Mouse (Mus musculus) myocyte (in vitro differentiated cells): ENCODE results near the gene Plxdc2. TPM values are rescaled to one million over a fixed set of nuclear protein-coding genes. Genes with fewer than 3 reads are reported as not detected.

Experiments used
- H3K27me3 ChIP-seq: one replicate; pipeline ENCODE4 v1.6.1; 2011; ENCODE audit not compliant: control insufficient read depth, insufficient read depth, insufficient read length
- H3K36me3 ChIP-seq: one replicate; pipeline ENCODE4 v1.6.1; 2011; ENCODE audit not compliant: control insufficient read depth, insufficient read depth
- H3K4me2 ChIP-seq: one replicate; pipeline ENCODE4 v1.6.1; 2011; ENCODE audit warnings: low read depth, control low read depth
- H3K4me3 ChIP-seq: one replicate; pipeline ENCODE4 v1.5.1; 2011; ENCODE audit warnings: mild to moderate bottlenecking, control low read depth, moderate library complexity
- H3K79me2 ChIP-seq: one replicate; pipeline ENCODE4 v1.6.1; 2011; ENCODE audit not compliant: control insufficient read depth, insufficient read depth
- H3ac ChIP-seq: one replicate; pipeline ENCODE4 v1.6.1; 2011; ENCODE audit not compliant: control insufficient read depth, insufficient read length
- CEBPB ChIP-seq: IDR thresholded peaks from 2 replicates; pipeline ENCODE4 v1.6.1; 2011; ENCODE audit warnings: mild to moderate bottlenecking, moderate library complexity; ENCODE audit not compliant: poor library complexity, insufficient read depth, severe bottlenecking
- E2F4 ChIP-seq: IDR thresholded peaks from one replicate; pipeline ENCODE4 v1.6.1; 2011; ENCODE audit warnings: mild to moderate bottlenecking, control low read depth, moderate library complexity; ENCODE audit not compliant: insufficient read depth
- MAX ChIP-seq: IDR thresholded peaks from one replicate; pipeline ENCODE4 v1.6.1; 2011; ENCODE audit warnings: low read depth, mild to moderate bottlenecking, control low read depth
- MYOD1 ChIP-seq, 3 experiments: IDR thresholded peaks; one replicate each; pipeline ENCODE4 v1.6.1; 2011; ENCODE audit warnings: control low read depth in 2 of 3, low read depth in 2 of 3, mild to moderate bottlenecking in 2 of 3, moderate library complexity in 1 of 3; ENCODE audit not compliant: insufficient read length in 2 of 3, control insufficient read depth in 1 of 3
- MYOG ChIP-seq, 3 experiments: IDR thresholded peaks; one replicate each; pipeline ENCODE4 v1.6.1; 2011; ENCODE audit warnings: control low read depth in 2 of 3, low read depth in 2 of 3, mild to moderate bottlenecking in 2 of 3; ENCODE audit not compliant: insufficient read length in 2 of 3, control insufficient read depth in 1 of 3, insufficient read depth in 1 of 3
- POLR2A ChIP-seq: IDR thresholded peaks from one replicate; pipeline ENCODE4 v1.6.1; 2011; ENCODE audit warnings: low read depth, mild to moderate bottlenecking, control low read depth, moderate library complexity; ENCODE audit not compliant: insufficient read length
- POLR2AphosphoS2 ChIP-seq: IDR thresholded peaks from one replicate; pipeline ENCODE4 v1.6.1; 2011; ENCODE audit warnings: low read depth, control low read depth; ENCODE audit not compliant: insufficient read length
- REST ChIP-seq: IDR thresholded peaks from one replicate; pipeline ENCODE4 v1.6.1; 2011; ENCODE audit warnings: mild to moderate bottlenecking, control low read depth, moderate library complexity; ENCODE audit not compliant: insufficient read depth, insufficient read length
- SRF ChIP-seq: IDR thresholded peaks from one replicate; pipeline ENCODE4 v1.6.1; 2011; ENCODE audit warnings: low read depth; ENCODE audit not compliant: control insufficient read depth, insufficient read length
- TCF12 ChIP-seq: IDR thresholded peaks from one replicate; pipeline ENCODE4 v1.6.1; 2011; ENCODE audit warnings: mild to moderate bottlenecking, control low read depth; ENCODE audit not compliant: poor library complexity, insufficient read depth, severe bottlenecking
- TCF3 ChIP-seq: IDR thresholded peaks from one replicate; pipeline ENCODE4 v1.6.1; 2011; ENCODE audit warnings: low read depth, control low read depth; ENCODE audit not compliant: insufficient read length
- USF1 ChIP-seq: IDR thresholded peaks from one replicate; pipeline ENCODE4 v1.6.1; 2011; ENCODE audit warnings: low read depth, mild to moderate bottlenecking, control low read depth, moderate library complexity
- polyA plus RNA-seq: library from polyadenylated mRNA; unstranded; fragments of >200 nt; fragmentation: generic; extraction: Trizol; gene quantifications from one replicate; pipeline ENCODE4 v1.2.1, GENCODE M21; 2012; ENCODE audit warnings: missing spikeins

Plxdc2 gene
- polyA plus RNA-seq, 1 experiment: 0.16 TPM

DNA sequence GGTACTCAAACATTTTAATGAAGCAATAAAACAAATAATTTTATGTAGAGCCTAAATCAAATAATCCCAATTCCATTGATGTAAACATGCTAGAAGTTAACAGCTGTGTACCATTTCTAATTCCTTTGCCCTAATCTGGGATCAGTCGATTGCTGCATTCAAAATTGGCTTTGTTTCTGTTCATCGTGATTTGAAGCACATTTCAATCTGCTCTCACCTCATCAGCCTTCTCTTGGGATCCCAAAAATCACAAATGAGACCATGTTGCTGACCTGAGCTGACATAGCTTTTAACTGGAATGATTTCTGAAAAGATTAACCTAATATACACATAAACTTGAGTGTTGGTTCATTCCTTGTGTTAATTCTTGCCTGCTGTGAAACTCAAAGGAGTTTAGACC, 340.3 kb downstream of the Plxdc2 start:
- H3K27me3 ChIP-seq: no peaks in the 10 kb centered on the region

DNA sequence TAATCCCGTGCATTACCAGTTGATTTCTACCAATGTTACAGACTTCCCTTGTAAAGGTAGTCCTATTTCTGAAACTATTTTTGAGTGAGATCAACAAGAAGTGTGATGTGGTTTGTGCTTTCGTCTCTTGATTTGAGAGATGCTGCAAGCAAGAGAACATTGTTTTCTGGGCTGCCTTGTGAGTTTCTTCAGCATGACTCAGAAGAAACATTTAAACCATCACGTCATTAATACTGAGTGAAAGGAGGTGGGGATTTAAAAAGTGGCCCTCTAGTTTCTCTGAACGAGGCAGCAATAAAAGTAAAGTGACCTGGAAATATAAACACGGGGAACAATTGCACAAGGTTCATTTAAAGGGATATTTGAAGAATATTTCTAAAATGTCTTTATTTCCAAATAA, 341.1 kb downstream of the Plxdc2 start:
- Histone ChIP-seq H3K4me2 (no peak overlapping the region), H3ac (no peak overlapping the region), H3K36me3 (no peaks in the 10 kb centered on the region), H3K4me3 (no peak overlapping the region), H3K27me3 (no peaks in the 10 kb centered on the region), H3K79me2 (no peaks in the 10 kb centered on the region)
- TF ChIP-seq POLR2A: no peak
- no peak for TF ChIP-seq REST

More for the DNA sequence above, 340.3 kb downstream of the Plxdc2 start:
- Histone ChIP-seq H3K4me2 (no peak overlapping the region), H3ac (no peak overlapping the region), H3K79me2 (no peaks in the 10 kb centered on the region), H3K36me3 (no peaks in the 10 kb centered on the region), H3K4me3 (no peak overlapping the region)
- TF ChIP-seq SRF (no peak), USF1 (no peak), TCF3 (no peak), CEBPB (no peak), MYOG (IDR thresholded peaks at IDR 0.05; ENCODE audit: control insufficient read depth in 1 of 3, insufficient read depth in 1 of 3, insufficient read length in 2 of 3, low read depth in 2 of 3) (no peak), MAX (no peak), POLR2AphosphoS2 (no peak), REST (no peak), E2F4 (no peak), POLR2A (no peak), TCF12 (no peak)

DNA sequence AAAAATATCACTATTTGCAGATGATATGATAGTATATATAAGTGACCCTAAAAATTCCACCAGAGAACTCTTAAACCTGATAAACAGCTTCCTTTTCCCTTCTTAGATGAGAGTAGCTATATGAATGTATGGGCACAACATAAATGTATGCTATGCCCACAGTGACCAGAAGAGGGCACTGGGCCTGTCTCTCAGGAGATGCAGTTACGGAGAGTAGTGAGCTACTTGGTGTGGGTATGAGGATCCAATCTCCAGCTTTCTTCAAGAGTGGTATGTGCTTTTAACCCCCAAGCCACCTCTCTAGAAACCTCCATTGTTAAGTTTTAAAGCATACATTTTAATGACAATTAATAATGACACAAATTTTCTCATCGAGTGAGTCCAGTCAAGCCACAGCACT, 350.1 kb downstream of the Plxdc2 start:
- no peak overlapping the region for H3K4me3 ChIP-seq
- no peak overlapping the region for H3ac ChIP-seq
- H3K79me2 ChIP-seq: no peaks in the 10 kb centered on the region
- no peaks in the 10 kb centered on the region for H3K27me3 ChIP-seq
- H3K4me2 ChIP-seq: no peak overlapping the region
- TF ChIP-seq MAX: no peak
- TF ChIP-seq TCF3: no peak
- no peak for TF ChIP-seq CEBPB
- no peaks in the 10 kb centered on the region for H3K36me3 ChIP-seq

DNA sequence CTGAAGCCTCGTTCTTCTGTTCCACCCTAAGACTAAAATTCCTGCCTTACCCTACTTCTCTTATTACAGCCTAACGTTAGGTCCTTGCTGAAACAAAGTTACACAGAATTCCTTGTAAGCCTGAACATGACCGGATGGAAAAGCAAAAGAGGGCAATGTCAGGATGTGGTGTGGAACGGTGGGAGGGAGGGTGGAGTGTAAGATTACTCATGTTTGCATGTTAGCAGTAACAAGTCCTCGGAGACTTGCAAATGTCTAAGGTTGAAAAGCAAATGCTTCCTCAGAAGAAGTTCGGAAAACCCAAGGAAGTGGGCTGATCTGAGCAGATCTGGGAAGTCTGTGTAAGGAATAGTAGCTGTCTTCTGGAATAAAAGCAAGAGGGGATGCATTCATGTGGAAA, 353.8 kb downstream of the Plxdc2 start:
- Histone ChIP-seq H3K79me2 (no peaks in the 10 kb centered on the region), H3K4me3 (no peak overlapping the region), H3K27me3 (no peaks in the 10 kb centered on the region), H3K36me3 (no peaks in the 10 kb centered on the region), H3ac (no peak overlapping the region), H3K4me2 (no peak overlapping the region)
- TF ChIP-seq POLR2A: no peak
- TF ChIP-seq SRF: no peak
- no peak for TF ChIP-seq TCF3
- TF ChIP-seq MYOG (IDR thresholded peaks at IDR 0.05; ENCODE audit: control insufficient read depth in 1 of 3, insufficient read depth in 1 of 3, insufficient read length in 2 of 3, low read depth in 2 of 3): no peak
- TF ChIP-seq POLR2AphosphoS2: no peak
- TF ChIP-seq CEBPB: no peak
- no peak for TF ChIP-seq REST
- no peak for TF ChIP-seq E2F4
- TF ChIP-seq USF1: no peak
- TF ChIP-seq MYOD1 (IDR thresholded peaks at IDR 0.05; ENCODE audit: control insufficient read depth in 1 of 3, insufficient read length in 2 of 3, low read depth in 2 of 3): no peak
- TF ChIP-seq TCF12: no peak
- no peak for TF ChIP-seq MAX

DNA sequence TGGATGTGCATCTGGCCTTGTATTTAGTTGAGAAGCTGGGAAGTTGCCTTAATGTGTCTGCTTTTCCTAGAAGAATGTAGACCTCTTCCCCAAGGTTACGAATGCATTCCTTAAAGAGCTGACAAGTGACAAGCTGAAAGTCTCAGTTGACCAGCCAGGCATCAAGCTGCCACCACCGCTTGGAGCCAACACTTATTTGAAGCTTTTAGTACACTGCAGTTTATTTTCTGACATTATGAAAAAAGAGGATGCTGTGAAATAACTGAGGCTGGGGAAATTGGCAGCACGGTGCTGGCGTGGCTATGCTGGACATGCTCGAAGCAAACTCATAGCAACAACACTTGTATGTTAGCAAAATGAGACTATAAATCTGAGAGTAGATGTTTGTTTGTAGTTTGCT, 374.9 kb downstream of the Plxdc2 start:
- Histone ChIP-seq H3K36me3 (no peaks in the 10 kb centered on the region), H3K4me3 (no peak overlapping the region), H3K4me2 (no peak overlapping the region), H3ac (no peak overlapping the region), H3K27me3 (no peaks in the 10 kb centered on the region), H3K79me2 (no peaks in the 10 kb centered on the region)
- TF ChIP-seq USF1 (no peak), REST (no peak), TCF3 (no peak), MYOG (IDR thresholded peaks at IDR 0.05; ENCODE audit: control insufficient read depth in 1 of 3, insufficient read depth in 1 of 3, insufficient read length in 2 of 3, low read depth in 2 of 3) (no peak), E2F4 (no peak), TCF12 (no peak), POLR2A (no peak), SRF (no peak), MYOD1 (IDR thresholded peaks at IDR 0.05; ENCODE audit: control insufficient read depth in 1 of 3, insufficient read length in 2 of 3, low read depth in 2 of 3) (no peak), MAX (no peak), CEBPB (no peak), POLR2AphosphoS2 (no peak)
